Mouse (Mus musculus) MEL (cell line): ENCODE measurements around the gene Ptprf. TPM values are rescaled to one million over a fixed set of nuclear protein-coding genes. Genes with fewer than 3 reads are reported as not detected.

ENCODE experiments used
- DNase-seq: peaks from one replicate; pipeline ENCODE4 v3.0.0; 2011; ENCODE audit warnings: low read depth, low spot score
- H3K27ac ChIP-seq: 2 replicates; pipeline ENCODE4 v1.5.1; 2012; ENCODE audit warnings: low read depth, mild to moderate bottlenecking, control low read depth, low read length, moderate library complexity; ENCODE audit not compliant: control insufficient read depth
- H3K27me3 ChIP-seq, 2 experiments: fragments of 150-350 bp in 1 of 2; sonication (generic) in 1 of 2; 2 replicates each; pipeline ENCODE4 v1.6.1; 2012; ENCODE audit warnings: low read length in 2 of 2, mild to moderate bottlenecking in 2 of 2, improper control_type of control experiment in 1 of 2, moderate library complexity in 1 of 2; ENCODE audit not compliant: insufficient read depth in 2 of 2, control insufficient read depth in 1 of 2
- H3K36me3 ChIP-seq, 2 experiments: 2 replicates each; pipeline ENCODE4 v1.6.1; 2012 to 2014; ENCODE audit warnings: low read length in 2 of 2, improper control_type of control experiment in 1 of 2, inconsistent platforms in 1 of 2, mild to moderate bottlenecking in 1 of 2; ENCODE audit not compliant: insufficient read depth in 2 of 2, control insufficient read depth in 1 of 2
- H3K4me1 ChIP-seq, 2 experiments: fragments of 150-350 bp in 1 of 2; sonication (generic) in 1 of 2; 2 replicates each; pipeline ENCODE4 v1.6.1; 2012; ENCODE audit warnings: low read length in 2 of 2, improper control_type of control experiment in 1 of 2, mild to moderate bottlenecking in 1 of 2; ENCODE audit not compliant: insufficient read depth in 2 of 2, control insufficient read depth in 1 of 2
- H3K4me3 ChIP-seq, 2 experiments: fragments of 150-350 bp in 1 of 2; sonication (generic) in 1 of 2; 2 replicates each; pipeline ENCODE4 v1.5.1; 2012; ENCODE audit warnings: low read depth in 2 of 2, low read length in 2 of 2, mild to moderate bottlenecking in 2 of 2, moderate library complexity in 2 of 2, control low read depth in 1 of 2, improper control_type of control experiment in 1 of 2; ENCODE audit not compliant: control insufficient read depth in 1 of 2, insufficient read depth in 1 of 2
- H3K79me2 ChIP-seq: 2 replicates; pipeline ENCODE4 v1.6.1; 2012; ENCODE audit warnings: mild to moderate bottlenecking, low read length, moderate library complexity; ENCODE audit not compliant: control insufficient read depth, poor library complexity, insufficient read depth
- H3K9ac ChIP-seq: 2 replicates; pipeline ENCODE4 v1.6.1; 2012; ENCODE audit warnings: low read depth, mild to moderate bottlenecking, control low read depth, low read length, moderate library complexity; ENCODE audit not compliant: control insufficient read depth, poor library complexity, severe bottlenecking
- H3K9me3 ChIP-seq: fragments of 150-350 bp; sonication (generic); replicated peaks from 2 replicates; pipeline ENCODE4 v1.6.1; 2012; ENCODE audit warnings: mild to moderate bottlenecking, low read length, improper control_type of control experiment, moderate library complexity; ENCODE audit not compliant: insufficient read depth
- BHLHE40 ChIP-seq: IDR thresholded peaks from 2 replicates; pipeline ENCODE4 v1.6.1; 2012; ENCODE audit warnings: low read depth, mild to moderate bottlenecking, inconsistent platforms, low read length, improper control_type of control experiment, borderline replicate concordance
- CHD1 ChIP-seq: IDR thresholded peaks from 2 replicates; pipeline ENCODE4 v1.6.1; 2012; ENCODE audit warnings: low read depth, mild to moderate bottlenecking, inconsistent platforms, low read length, improper control_type of control experiment
- CHD2 ChIP-seq: IDR thresholded peaks from 2 replicates; pipeline ENCODE4 v1.6.1; 2011; ENCODE audit warnings: low read length, improper control_type of control experiment
- CTCF ChIP-seq, 3 experiments: IDR thresholded peaks in 2 of 3; conservative IDR thresholded peaks in 1 of 3; 2 replicates each; pipeline ENCODE4 v1.5.1; 2011 to 2012; ENCODE audit warnings: low read length in 3 of 3, low read depth in 2 of 3, mild to moderate bottlenecking in 2 of 3, improper control_type of control experiment in 1 of 3, inconsistent platforms in 1 of 3, mixed read lengths in 1 of 3, moderate library complexity in 1 of 3; ENCODE audit not compliant: control insufficient read depth in 1 of 3, insufficient read depth in 1 of 3, poor library complexity in 1 of 3, severe bottlenecking in 1 of 3
- E2F4 ChIP-seq: IDR thresholded peaks from 2 replicates; pipeline ENCODE4 v1.6.1; 2011; ENCODE audit warnings: low read depth, low read length, improper control_type of control experiment, borderline replicate concordance
- ETS1 ChIP-seq: IDR thresholded peaks from 2 replicates; pipeline ENCODE4 v1.6.1; 2012; ENCODE audit warnings: low read depth, mild to moderate bottlenecking, inconsistent platforms, low read length, improper control_type of control experiment, moderate library complexity
- HCFC1 ChIP-seq: IDR thresholded peaks from 2 replicates; pipeline ENCODE4 v1.6.1; 2012; ENCODE audit warnings: low read depth, mild to moderate bottlenecking, inconsistent platforms, low read length, improper control_type of control experiment, moderate library complexity
- MAX ChIP-seq: IDR thresholded peaks from 2 replicates; pipeline ENCODE4 v1.6.1; 2011; ENCODE audit warnings: low read length, improper control_type of control experiment
- MAZ ChIP-seq: IDR thresholded peaks from 2 replicates; pipeline ENCODE4 v1.6.1; 2012; ENCODE audit warnings: low read depth, mild to moderate bottlenecking, inconsistent platforms, low read length, improper control_type of control experiment
- MXI1 ChIP-seq: IDR thresholded peaks from 2 replicates; pipeline ENCODE4 v1.6.1; 2011; ENCODE audit warnings: mild to moderate bottlenecking, low read depth, low read length, improper control_type of control experiment
- POLR2AphosphoS5 ChIP-seq: IDR thresholded peaks from 2 replicates; pipeline ENCODE4 v1.6.1; 2012; ENCODE audit warnings: low read depth, borderline replicate concordance, mild to moderate bottlenecking, inconsistent platforms, low read length, moderate library complexity, mixed read lengths
- SIN3A ChIP-seq: IDR thresholded peaks from 2 replicates; pipeline ENCODE4 v1.6.1; 2012; ENCODE audit warnings: low read length, improper control_type of control experiment, inconsistent platforms
- TAL1 ChIP-seq: IDR thresholded peaks from 2 replicates; pipeline ENCODE4 v1.6.1; 2012; ENCODE audit warnings: mild to moderate bottlenecking, inconsistent platforms, low read length, moderate library complexity, mixed read lengths
- TBP ChIP-seq: IDR thresholded peaks from 2 replicates; pipeline ENCODE4 v1.8.0; 2011; ENCODE audit warnings: low read depth, low read length, improper control_type of control experiment
- TCF12 ChIP-seq: IDR thresholded peaks from 2 replicates; pipeline ENCODE4 v1.6.1; 2014; ENCODE audit warnings: low read depth, mild to moderate bottlenecking, inconsistent platforms, low read length, improper control_type of control experiment, moderate library complexity
- UBTF ChIP-seq: IDR thresholded peaks from 2 replicates; pipeline ENCODE4 v1.6.1; 2012; ENCODE audit warnings: low read depth, mild to moderate bottlenecking, inconsistent platforms, low read length, improper control_type of control experiment, moderate library complexity, borderline replicate concordance; ENCODE audit not compliant: insufficient read depth
- USF1 ChIP-seq: IDR thresholded peaks from 2 replicates; pipeline ENCODE4 v1.6.1; 2014; ENCODE audit warnings: low read depth, mild to moderate bottlenecking, inconsistent platforms, low read length, improper control_type of control experiment, moderate library complexity
- ZC3H11A ChIP-seq: IDR thresholded peaks from 2 replicates; pipeline ENCODE4 v1.6.1; 2012; ENCODE audit warnings: low read depth, mild to moderate bottlenecking, inconsistent platforms, low read length, improper control_type of control experiment
- ZMIZ1 ChIP-seq: IDR thresholded peaks from 2 replicates; pipeline ENCODE4 v1.6.1; 2012; ENCODE audit warnings: low read depth, mild to moderate bottlenecking, inconsistent platforms, low read length, improper control_type of control experiment, moderate library complexity
- ZNF384 ChIP-seq: IDR thresholded peaks from 2 replicates; pipeline ENCODE4 v1.6.1; 2012; ENCODE audit warnings: low read depth, mild to moderate bottlenecking, inconsistent platforms, low read length, improper control_type of control experiment
- polyA plus RNA-seq, 2 experiments: library from polyadenylated mRNA; stranded (reverse) in 1 of 2; unstranded in 1 of 2; fragments of >175 nt in 1 of 2; fragments of >200 nt in 1 of 2; gene quantifications; 2 replicates each; pipeline versions ENCODE4 v1.2.1 to v1.2.4; 2012; ENCODE audit warnings: low replicate concordance in 2 of 2, low read depth in 1 of 2; ENCODE audit not compliant: insufficient read length in 2 of 2, insufficient read depth in 1 of 2, missing spikeins in 1 of 2
- total RNA-seq: library from RNA; depleted of rRNA; stranded (reverse); fragments of 300-350 nt; gene quantifications from 2 replicates; pipeline ENCODE4 v1.2.3, GENCODE M21; 2012

The Ptprf gene
- total and polyA plus RNA-seq, 3 experiments, result 0.04 TPM; not detected in 2

GRCm38 (mm10) chr4:118265557-118265956 is 25.6 kb downstream of the Ptprf start:
- no peaks in the 10 kb centered on the region for H3K9me3 ChIP-seq
- H3K4me1 ChIP-seq, result no peaks in the 10 kb centered on the region
- TF ChIP-seq ZMIZ1 (no peak), CHD2 (no peak), UBTF (no peak), ZNF384 (no peak), CHD1 (no peak), TBP (no peak), ETS1 (no peak), ZC3H11A (no peak), USF1 (no peak), MAZ (no peak), TCF12 (no peak), MXI1 (no peak), CTCF (IDR thresholded peaks at IDR 0.05 in 2 of 3, conservative IDR thresholded peaks at IDR 0.05 in 1 of 3; ENCODE audit: control insufficient read depth in 1 of 3, insufficient read depth in 1 of 3, low read depth in 2 of 3, low read length in 3 of 3, poor library complexity in 1 of 3, severe bottlenecking in 1 of 3) (no peak), TAL1 (no peak), BHLHE40 (no peak)
- H3K36me3 ChIP-seq, result no peaks in the 10 kb centered on the region
- H3K27me3 ChIP-seq, result peaks cover 0 to 8% of the 10 kb centered on the region in 2 experiments; a peak in 2 of 4 replicates
- H3K9ac ChIP-seq, result no peak overlapping the region
- H3K79me2 ChIP-seq, result no peaks in the 10 kb centered on the region
- DNase-seq, result no peak
- no peak overlapping the region for H3K27ac ChIP-seq
- H3K4me3 ChIP-seq, result no peak overlapping the region

- no peaks in the 10 kb centered on the region for H3K36me3 ChIP-seq
- no peak overlapping the region for H3K27ac ChIP-seq
- no peaks in the 10 kb centered on the region for H3K4me1 ChIP-seq
- no peak for DNase-seq
- H3K9ac ChIP-seq, result no peak overlapping the region
- no peak for TF ChIP-seq MAX
- TF ChIP-seq CTCF (IDR thresholded peaks at IDR 0.05 in 2 of 3, conservative IDR thresholded peaks at IDR 0.05 in 1 of 3; ENCODE audit: control insufficient read depth in 1 of 3, insufficient read depth in 1 of 3, low read depth in 2 of 3, low read length in 3 of 3, poor library complexity in 1 of 3, severe bottlenecking in 1 of 3), result no peak
- no peak for TF ChIP-seq SIN3A
- TF ChIP-seq POLR2AphosphoS5, result no peak
- TF ChIP-seq MAZ, result no peak
- TF ChIP-seq HCFC1, result no peak
- TF ChIP-seq E2F4, result no peak
- no peaks in the 10 kb centered on the region for H3K79me2 ChIP-seq
- H3K9me3 ChIP-seq, result no peaks in the 10 kb centered on the region
- no peak overlapping the region for H3K4me3 ChIP-seq
- peaks cover 0 to 7% of the 10 kb centered on the region in 2 experiments; a peak in 2 of 4 replicates for H3K27me3 ChIP-seq
Measured at GRCm38 (mm10) chr4:118261771-118262473, 29.3 kb downstream of the Ptprf start.
